Mouse (Mus musculus) layer of hippocampus, postnatal 14 days (tissue): ENCODE measurements around the gene Slc24a4. TPM values are rescaled to one million over a fixed set of nuclear protein-coding genes. Genes with fewer than 3 reads are reported as not detected.
"Not testable (repeated sequence)": the region's sequence is repeated elsewhere in the genome, so short reads cannot be mapped to it uniquely, and the experiment has no call there.

Experiments
- DNase-seq, 2 experiments: peaks; one replicate each; pipeline ENCODE4 v3.0.0; 2021 to 2022; ENCODE audit warnings: low spot score in 2 of 2, mixed read lengths in 1 of 2
- total RNA-seq, 2 experiments: library from RNA; stranded (reverse); gene quantifications; 2 replicates each; pipeline ENCODE4 v1.2.3; 2021

The Slc24a4 gene
- total RNA-seq, 2 experiments from 2014 or later, result 28.2 to 28.5 TPM

DNA sequence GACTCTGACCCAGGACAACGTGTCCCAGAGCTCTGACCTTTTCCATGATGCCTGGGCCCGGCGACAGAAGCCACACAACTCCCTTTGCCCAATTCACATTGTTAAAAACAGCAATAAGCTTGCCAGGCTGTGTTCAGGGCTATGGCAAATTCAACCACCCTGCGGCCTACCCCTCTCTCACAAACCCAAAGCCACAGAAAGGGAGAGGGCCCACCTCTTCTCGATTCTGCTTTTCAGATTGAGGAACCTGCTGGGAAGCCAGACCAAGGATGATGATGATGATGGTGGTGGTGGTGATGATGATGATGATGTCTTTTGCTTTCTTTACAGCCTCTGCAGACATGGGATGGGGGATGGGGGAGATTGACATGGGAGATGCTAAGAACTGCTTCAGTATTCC lies 117.7 kb downstream of the Slc24a4 start:
- no peak for DNase-seq

DNA sequence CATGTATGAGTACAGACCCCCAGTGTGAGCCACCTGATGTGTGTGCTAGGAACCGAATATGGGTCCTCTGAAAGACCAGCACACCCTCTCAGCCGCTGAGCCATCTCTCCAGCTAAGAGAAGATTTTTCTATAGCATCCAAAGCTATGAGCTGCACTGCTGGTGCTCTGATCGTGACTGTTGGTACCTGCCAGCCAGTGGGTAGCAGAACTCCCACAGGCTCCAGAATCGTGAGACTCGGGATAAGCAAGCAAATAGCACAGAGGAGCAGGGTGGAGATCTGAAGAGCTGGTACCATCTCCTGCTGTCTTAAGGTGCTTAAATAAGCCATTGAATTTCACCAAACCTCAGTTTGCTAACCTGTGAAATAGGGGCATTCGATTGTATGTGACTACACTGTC lies 119.6 kb downstream of the Slc24a4 start:
- no peak for DNase-seq

DNA sequence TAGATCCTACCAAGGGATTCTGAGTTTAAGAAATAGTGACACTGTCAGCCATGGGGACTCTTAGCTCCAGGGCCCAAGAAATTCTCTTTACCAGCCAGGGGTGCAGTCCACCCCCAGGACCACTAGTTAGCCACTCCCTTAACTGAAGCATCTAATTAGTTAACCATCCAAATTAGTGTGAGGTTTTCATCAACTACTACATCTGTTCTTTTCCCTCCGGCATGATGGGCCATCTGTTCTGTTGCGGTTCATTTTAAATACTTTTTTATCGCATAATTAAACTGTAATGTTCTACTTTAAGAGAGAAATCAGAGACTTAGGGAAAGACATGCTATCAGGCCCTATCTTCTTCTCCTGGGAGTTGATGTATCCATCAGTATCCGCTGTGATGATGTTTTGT lies 121.8 kb downstream of the Slc24a4 start:
- DNase-seq, result peak; percentile 31 to 67

DNA sequence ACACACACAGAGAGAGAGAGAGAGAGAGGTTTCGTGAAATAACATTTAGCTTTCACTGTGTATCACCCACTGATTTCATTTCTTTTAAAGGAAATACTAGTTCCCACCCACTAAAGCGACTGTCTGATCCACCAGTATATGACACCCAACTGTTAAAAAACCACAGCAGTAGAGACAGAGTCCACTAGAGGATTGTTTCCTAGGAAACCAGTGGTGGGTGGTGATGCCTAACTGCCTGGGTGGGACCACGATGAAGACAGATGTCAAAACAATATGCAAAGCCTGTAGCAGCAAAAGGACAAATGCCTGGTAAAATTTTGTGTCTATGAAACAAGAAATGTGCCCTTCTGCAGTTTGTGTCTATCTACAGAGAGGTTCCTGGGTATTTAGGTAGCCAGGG lies 122.5 kb downstream of the Slc24a4 start:
- DNase-seq, result peak; percentile 36 to 59

DNA sequence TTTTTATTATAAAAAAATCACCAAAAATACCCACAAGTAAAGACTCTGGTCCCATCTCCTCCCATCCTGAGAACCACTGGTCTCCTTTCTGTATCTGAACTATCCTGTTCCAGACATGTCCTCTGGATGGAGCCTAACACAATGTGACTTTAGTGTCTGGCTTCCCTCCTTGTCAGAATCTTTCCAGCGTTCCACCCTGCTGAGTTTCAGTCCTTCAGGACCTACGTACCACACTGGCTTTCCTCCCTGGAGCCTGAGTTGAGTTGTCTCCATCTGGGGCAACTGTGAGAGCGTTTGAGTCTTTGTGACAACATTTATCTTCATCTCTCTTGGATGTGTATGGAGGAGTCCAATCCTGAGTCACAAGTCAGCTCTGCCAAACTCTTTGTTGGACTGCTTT lies 123.5 kb downstream of the Slc24a4 start:
- DNase-seq, result no peak

DNA sequence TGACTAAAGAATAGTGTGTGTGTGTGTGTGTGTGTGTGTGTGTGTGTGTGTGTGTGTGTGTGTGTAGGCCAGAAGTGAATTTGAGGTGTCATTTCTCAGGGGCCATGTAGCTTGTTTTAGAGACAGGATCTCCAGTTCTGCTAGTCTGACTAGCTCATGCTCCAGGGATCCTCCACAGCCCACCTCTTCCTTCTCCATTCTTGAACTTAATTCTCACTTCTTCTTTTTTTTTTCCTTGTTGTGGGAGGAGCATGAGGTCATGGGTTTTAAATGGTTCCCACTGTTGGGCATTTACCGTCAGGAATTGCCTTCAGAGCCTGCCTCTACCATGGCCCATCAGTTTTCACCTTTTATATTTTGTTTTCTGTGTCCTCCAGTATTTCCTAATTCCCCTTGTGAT lies 124.0 kb downstream of the Slc24a4 start:
- no peak for DNase-seq

DNA sequence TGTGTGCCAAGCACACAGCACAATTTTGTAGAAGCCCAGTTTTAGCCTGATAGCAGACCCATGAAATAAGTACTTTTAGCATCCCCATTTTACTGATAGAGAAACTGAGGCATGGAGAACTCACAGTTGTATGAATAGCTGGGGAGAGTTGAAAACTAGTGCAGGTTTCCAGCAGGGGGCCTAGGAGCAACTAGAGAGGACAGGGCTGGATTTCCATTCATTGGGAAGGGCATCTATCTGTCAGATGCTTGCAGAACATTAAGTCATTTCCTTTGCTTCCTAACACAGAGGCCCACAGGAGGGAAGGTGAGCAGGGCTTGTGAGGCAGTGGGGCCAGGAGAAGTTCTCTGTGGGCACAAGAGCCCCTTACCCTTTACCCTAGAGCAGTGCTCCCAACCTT lies 126.5 kb downstream of the Slc24a4 start:
- no peak for DNase-seq

DNA sequence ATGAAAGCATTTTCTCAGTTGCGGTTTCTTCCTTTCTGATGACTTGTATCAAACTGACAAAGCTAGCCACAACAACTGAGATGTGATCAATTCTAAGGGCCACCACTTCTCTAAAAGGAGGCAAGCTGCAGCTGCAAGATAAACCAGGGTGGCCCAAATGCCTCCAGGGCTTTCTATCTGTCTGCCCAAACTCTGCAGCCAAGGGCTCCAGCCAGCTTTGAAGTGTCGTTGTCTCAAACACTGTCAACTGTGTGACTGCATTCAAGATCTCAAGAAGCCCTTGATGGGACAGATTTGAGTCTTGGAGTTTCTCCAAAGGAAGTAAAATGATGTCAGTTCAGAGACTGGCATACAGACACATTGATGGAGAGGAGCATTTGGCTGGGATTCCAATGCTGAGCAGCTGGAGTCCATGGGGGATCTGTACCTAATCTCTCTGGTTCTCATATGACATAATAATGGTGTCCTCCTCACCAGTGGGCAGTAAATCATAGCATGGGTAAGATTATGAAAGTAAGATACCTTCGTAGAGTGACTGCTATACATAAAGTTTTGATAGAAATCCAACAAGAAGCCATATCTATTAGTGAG lies 130.1 kb downstream of the Slc24a4 start:
- DNase-seq, result no peak

DNA sequence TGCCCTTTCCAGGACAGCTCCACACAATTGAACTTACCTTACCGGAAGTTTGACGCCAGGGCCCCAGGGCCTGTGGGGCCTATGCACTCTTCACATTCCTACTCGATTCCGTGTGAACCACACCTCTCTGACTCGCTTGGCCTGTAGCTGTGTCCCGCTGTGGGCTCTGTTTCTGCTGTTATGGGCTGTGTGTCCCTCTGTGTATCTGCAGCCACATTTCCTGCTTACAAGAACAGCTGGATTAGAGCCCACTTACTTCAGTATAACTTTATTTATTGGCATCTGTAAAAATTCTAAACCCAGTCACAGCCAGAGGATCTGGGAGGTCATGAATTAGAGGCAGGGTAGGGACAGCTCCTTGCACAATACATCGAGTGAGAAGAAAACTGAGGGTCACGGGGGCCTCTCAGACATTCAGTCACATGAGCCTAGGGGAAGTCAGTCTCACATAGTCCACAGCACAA lies 133.4 kb downstream of the Slc24a4 start:
- no peak for DNase-seq

DNA sequence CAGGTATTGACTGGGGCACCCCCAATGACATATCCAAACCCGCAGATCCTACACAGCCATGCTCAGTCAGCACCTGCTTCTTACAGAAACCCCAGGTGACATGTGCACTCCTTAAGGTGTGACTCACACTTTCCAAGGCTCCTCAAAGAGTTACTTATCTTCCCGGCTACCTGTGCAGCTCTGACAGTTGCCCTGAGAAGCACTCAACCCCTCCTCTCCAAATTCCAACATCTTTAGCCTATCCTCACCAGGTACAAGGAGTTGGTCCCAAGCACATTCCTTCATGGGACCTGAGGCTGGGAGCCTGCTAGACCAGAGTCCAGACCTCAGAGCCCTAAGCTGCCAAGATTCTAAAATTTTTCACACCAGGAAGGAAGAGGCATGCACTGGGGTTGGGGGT lies 134.3 kb downstream of the Slc24a4 start:
- DNase-seq, result no peak

DNA sequence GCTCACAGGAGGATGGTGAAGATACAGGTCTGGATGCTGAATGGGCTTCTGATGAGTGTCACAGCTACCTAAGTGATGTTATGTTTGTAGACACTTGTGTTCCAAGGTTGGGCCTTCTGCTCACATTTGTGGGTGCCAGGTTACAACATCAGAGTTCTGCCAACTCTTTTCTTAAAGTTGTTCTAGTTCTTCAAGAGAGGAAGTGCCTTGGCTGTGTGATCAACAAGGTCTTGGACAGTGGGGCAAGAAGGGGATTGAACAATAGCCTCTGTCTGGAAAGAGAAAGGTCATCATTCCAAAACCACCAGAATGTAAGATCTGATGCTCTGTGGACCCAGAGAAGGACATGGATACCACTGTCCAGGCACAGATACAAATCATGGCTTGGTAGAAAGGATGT lies 134.7 kb downstream of the Slc24a4 start:
- DNase-seq, result no peak

DNA sequence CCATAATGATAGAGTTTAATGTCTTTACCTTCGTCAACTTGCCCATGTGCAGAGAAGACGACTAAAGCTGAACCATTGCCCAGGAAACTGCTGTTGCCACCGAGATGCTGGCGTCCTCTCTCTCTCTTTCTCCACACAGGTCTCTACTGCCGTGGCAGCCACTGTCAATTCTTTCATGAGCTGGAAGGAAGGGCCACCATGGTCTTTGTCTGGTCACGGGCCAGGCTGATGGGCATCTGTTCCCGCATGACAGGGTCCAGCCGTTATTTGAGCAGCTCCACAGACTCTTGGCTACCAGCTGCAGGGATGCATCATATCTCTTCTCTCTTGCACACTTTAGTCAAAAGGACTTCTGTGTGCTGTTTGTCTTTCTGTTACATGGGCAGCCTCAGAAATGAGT lies 137.9 kb downstream of the Slc24a4 start:
- no peak for DNase-seq

DNA sequence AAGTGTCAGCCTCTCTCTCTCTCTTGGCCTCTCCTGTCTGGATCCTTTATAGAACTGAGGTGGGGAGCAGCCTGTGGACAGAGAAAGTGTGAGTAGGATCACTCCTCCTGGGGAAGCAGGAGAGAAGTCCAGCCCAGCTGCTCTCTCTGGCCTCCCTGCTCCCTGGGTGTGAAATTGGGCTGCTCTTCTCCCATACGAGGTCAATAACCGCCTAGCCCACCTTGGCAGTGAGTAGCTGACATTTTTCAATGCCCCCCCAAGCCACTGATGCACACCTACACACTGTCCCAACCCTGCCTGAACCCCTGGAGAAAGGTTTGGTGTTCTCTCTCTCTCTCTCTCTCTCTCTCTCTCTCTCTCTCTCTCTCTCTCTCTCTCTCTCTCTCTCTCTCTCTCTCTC lies 140.6 kb downstream of the Slc24a4 start:
- DNase-seq, result no peak

DNA sequence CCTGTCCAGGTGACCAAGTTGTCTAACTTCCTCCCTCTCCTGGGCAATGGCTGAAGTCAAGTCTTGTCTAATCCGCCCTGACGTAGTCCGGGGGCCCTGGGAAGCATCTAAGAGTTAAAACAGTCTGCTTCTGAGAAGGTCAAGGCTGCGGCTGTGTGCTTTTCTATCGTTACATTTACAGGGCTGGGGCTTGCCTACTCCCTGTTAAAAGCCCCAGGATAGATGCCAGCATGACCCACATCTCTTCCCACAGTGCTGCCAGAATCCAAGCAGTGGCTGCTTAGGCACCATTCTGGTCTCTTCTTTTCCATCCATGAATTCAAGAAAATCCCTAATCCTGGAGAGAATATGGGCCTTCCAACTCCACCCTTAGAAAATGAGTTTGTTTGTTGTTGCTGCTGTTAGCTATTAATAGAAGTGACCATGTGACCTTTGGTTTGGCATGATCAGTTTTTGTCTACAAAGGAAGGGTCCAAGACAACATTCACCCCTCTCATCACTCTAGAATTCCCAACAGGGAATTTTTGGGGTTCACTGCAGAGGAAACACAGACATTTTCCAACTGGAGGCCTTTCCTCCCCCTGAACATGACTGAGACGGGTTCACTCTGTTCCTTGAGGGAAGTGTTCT lies 142.4 kb downstream of the Slc24a4 start:
- DNase-seq, result no peak

DNA sequence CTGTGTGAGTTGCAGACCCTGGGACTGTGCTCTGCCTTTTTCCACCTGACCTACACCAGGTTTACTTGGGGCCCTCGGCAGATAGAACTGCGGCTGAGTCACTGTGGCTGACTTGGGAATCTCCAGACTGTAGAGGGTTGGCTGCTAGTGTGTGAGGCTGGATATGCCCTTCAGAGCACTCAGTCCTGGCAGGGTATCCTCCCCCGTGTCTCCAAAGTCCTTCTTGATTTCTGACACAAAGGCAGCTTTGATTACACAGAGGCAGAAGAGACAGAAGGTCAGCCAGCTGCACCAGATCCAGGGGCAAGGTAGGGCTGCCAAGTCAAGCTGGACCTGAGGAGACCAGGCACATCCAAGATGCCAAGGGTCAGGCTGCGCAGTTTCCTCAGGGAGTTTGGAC lies 142.9 kb downstream of the Slc24a4 start:
- no peak for DNase-seq

DNA sequence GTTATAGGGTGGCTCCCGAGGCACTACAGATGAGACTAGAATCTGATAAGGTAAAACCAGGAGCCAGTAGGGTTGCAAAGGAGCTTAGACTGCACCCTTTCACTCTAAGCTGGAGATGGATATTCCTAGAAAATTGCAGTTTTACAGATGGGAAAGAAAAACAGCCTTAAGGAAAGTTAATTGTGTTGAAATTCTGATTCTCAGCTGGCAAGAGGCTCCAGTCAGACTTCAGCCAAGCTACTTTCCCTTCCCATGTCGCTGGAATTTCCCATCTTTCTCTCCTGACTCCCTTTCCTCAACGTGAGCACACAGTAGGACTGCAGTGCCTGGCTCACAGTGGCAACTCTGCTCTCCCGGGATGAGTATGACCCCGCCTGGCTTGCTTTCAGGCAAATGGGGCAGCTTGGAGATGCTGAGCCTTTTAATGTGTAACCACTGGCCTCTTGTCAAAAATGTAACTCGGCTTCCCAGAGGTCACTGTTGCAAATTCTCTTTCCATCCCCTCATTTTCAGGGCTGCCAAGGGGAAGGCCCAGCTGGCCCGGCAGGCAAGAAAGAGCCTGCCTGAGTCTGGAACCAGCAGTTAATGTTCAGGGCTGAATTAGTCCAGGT lies 147.4 kb downstream of the Slc24a4 start:
- DNase-seq, result no peak

DNA sequence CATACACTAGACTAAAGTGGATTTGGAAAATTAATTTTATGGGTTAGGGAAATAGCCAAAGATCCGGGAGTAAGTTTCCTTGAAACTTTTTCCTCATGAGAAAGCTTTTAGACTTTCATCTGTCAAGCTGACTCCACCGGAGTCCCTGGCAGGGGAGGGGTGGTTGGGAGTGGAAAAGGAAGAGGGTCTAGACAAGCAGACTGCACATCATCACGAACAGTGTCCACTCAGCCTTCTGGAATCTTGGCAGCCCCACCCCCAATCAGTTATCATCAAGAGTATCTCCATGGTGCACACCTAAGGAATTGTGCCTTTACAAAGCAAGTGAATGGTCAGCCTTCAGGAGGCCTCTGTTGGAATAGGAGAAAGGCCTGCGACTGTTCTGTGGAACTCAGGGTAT lies 151.8 kb downstream of the Slc24a4 start:
- DNase-seq, result not testable (repeated sequence)

DNA sequence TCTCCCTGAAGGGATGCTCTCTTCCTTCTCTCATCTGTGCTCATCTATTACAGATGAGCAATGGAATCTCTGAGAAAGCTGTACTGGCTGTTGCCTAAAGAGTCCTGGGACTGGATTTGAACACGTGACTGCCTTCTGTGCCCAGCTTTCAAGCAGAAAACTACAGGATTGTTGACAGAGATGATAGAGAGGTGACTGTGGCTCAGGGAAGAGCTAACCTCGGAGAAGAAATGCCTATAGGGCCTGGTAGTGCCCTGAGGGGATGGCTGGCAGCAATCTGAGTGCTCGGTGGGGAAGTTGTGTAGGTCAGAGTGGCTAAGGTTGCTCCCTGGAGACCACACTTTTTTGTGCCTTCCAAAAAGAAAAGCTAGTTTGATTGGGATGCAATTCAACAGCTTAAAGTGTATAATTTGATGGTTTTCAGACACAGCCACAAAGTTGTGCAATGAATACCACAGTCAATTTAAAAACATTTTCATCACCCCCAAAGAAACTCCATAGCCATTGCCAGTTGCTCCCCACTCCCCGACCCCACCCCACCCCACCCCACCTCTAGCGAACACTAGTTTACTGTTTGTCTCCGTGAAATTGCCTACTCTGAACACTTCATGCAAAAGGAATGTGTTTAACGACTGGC lies 152.5 kb downstream of the Slc24a4 start:
- DNase-seq, result no peak

DNA sequence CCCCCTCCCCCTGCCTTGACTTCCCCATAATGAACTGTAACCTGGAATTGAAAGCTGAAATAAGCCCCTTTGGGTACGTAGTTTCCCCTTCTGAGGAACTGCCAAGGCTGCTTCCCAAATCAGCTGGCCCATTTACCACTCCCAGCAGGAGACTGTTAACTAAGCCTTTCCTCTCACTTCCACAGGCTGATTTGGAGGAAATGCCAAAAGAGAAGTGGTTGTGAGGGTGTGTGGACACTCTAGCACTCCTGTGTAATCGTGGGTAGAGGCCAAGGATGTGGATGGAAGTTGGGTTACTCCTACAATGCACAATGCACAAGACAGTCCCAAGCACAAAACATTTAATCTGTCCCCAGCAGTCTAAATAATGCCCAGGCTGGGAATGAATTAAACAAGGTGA lies 153.6 kb downstream of the Slc24a4 start:
- no peak for DNase-seq

DNA sequence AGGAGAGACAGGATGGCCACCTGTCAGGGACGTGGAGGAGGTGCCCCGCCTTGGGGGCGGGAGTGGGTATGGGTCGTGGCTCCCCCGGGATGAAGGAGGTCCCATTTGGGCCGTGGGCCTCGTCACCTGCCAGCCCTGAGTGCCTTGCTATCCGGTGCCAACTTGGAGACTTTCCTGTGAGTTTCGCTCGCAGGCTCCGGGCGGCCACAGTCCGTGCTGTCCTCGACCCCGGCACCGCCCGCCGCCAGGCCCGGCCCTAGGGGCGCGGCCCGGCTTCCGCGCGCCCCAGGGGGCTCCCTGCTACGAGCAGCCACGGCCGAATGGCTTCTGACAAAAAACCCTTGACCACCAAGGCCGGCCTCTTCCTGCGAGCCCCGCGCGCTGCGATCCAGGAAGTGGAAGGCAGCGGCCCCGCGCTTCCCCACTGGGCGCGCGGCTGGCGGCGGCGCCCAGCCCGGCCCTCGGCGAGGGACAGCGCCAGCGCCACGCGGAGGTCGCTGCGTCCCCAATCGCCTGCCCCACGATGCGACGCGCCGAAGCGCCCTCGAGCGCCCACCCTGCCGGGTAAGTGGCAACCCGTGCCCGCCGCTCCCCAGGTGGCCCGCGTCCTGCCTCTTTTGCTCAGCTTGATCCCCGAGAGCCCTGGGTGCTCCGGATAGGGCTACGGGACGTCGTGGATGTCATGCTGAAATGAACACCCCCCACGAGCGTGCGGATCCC lies 154.4 kb downstream of the Slc24a4 start, which contains the start of gene Rin3:
Gene Rin3, plus strand, starts transcription at position 286 of the 720 bp plus-strand sequence.
- peak; percentile 8 to 24 for DNase-seq

DNA sequence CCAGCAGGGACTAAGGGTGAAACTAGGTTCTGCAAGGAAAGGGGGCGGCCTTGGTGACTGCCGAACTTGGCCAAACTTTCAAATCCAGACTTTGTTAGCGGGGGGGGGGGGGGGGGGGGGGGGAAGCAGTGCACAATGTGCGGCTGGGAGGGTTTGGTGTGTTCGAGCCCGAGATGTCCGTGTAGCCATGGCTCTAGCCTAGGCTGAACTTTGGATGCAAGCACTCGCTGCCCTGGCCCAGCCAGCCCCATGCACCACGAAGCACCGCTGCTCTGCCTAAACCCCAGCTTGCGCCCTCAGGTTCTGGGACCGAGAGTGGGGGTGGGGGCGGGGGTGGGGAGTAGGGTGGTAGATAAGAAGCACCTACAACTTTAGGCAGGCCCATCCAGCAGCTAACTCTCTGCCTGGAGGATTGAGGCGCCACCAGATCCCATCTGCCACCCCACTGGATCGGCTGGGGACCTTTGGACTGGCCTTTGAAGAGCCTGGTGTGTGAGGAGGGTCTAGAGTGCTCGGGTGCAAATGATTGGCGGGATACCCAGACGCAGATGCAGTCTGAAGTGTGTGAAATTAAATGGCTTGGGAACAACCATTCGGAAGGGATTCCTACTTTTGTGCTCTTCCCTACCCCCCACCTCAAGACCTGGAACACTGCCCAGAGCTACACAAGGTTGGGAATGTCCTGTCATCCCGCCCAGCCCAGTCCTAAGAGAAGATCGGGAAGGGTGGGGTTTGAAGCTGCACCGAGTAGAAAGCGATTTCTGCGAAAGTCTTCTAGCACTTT lies 155.1 kb downstream of the Slc24a4 start:
- no peak for DNase-seq
